Mouse (Mus musculus): Measurements from ENCODE around the gene Sp7.

DNA sequence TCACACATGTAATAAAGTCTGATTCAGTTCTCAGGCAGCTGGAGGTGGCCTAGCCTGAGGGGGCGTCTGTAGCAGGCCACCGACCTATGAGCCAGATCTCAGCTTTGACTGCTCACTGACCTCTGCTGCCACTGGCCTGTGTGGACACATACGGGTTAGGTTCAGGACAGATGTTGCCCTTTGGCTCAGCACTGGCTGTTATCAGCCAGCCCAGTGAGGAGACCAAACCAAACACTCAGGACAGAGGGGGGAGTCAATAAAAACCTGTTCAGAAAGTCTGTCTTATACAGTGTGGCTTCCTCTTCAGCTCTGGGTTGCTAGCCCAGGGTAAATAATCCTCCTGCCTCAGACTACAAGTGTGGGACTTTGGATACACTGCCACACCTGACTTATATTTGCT lies 28.1 kb upstream of the Sp7 start:
- TF ChIP-seq GATA1 (IDR thresholded peaks at IDR 0.05; ENCODE audit: borderline replicate concordance, low read length) (no peak), FLI1 (IDR thresholded peaks at IDR 0.05; ENCODE audit: low read length) (no peak)
